Comparison of ENCODE assay signal across 26 mouse cellular contexts in genomic region chrX:134739160-134739559, GRCm38 (mm10). TPM values are rescaled to one million over a fixed set of nuclear protein-coding genes. Genes with fewer than 3 reads are reported as not detected.
DNase-seq lines count a peak whose midpoint lies in the region; ATAC-seq and TF ChIP-seq lines count a peak whose summit lies in the region.
"Had no signal": no experiment of that assay in that cellular context is flagged by ENCODE, and none has a peak within 500 bp of the region (broad histone marks: within the 10 kb centered on the region; RNA-seq: fewer than 3 reads in every experiment).

No protein-coding gene starts in this region.

- H3K4me1 ChIP-seq in liver, embryonic 16.5 days (ENCODE audit: control insufficient read depth, low read depth, low read length): no peaks in the 10 kb centered on the region
- H3K4me1 ChIP-seq: embryonic facial prominence, embryonic 12.5 days; embryonic facial prominence, embryonic 15.5 days; heart, embryonic 12.5 days; heart, embryonic 15.5 days; hindbrain, embryonic 10.5 days; hindbrain, embryonic 13.5 days had no signal

- no peak overlapping the region for H3K27ac ChIP-seq in liver, embryonic 16.5 days (ENCODE audit: low read length)
- H3K27ac ChIP-seq: embryonic facial prominence, embryonic 12.5 days; embryonic facial prominence, embryonic 15.5 days; gastrocnemius, adult 2 months; heart, embryonic 15.5 days; hindbrain, embryonic 10.5 days; hindbrain, embryonic 13.5 days; hindbrain, postnatal 0 days had no signal

- no peak overlapping the region for H3K4me2 ChIP-seq in liver, embryonic 16.5 days (ENCODE audit: low read depth, low read length)
- H3K4me2 ChIP-seq in myocyte (ENCODE audit: low read depth): peak overlapping the region; percentile 22
- H3K4me2 ChIP-seq: embryonic facial prominence, embryonic 12.5 days; embryonic facial prominence, embryonic 15.5 days; heart, embryonic 12.5 days; heart, embryonic 15.5 days; hindbrain, embryonic 13.5 days had no signal

- H3K4me3 ChIP-seq in liver, embryonic 16.5 days (ENCODE audit: low read depth, low read length): no peak overlapping the region
- no peak overlapping the region for H3K4me3 ChIP-seq in myocyte
- H3K4me3 ChIP-seq: embryonic facial prominence, embryonic 12.5 days; embryonic facial prominence, embryonic 15.5 days; gastrocnemius, adult 2 months; heart, embryonic 12.5 days; heart, embryonic 15.5 days; hindbrain, embryonic 10.5 days; hindbrain, embryonic 13.5 days had no signal

- DNase-seq in liver: no peak
- DNase-seq in kidney, postnatal 36 days: no peak
- no peak for DNase-seq in right cerebral cortex, postnatal 4 days
- DNase-seq: adrenal gland, postnatal 10 days; adrenal gland, postnatal 36 days; cerebellum, adult 18-20 months; cerebellum, adult 9-10 months; cerebellum, postnatal 14 days; forebrain, postnatal 0 days; gastrocnemius, adult 2 months; gastrocnemius, postnatal 14 days; heart, adult 11 months; heart, postnatal 10 days; heart, postnatal 36 days had no signal

- ATAC-seq in liver, embryonic 16.5 days (ENCODE audit: low read depth): 0 out of 2 replicates have a peak, but pooled peaks have one; percentile 21
- ATAC-seq in common myeloid progenitor, adult 5-6 weeks (replicated peaks; ENCODE audit: low read depth, poor library complexity, severe bottlenecking): 0 out of 2 replicates have a peak, but pooled peaks have one; percentile 45
- ATAC-seq: CD4-positive, CD25-positive, alpha-beta regulatory T cell, adult 4 months; forebrain, embryonic 14.5 days; forebrain, postnatal 0 days; hindbrain, postnatal 0 days had no signal

- H3ac ChIP-seq in myocyte (ENCODE audit: control insufficient read depth, insufficient read length): no peak overlapping the region

- H3K9me3 ChIP-seq in liver, embryonic 16.5 days (replicated peaks; ENCODE audit: control insufficient read depth, low read length): no peaks in the 10 kb centered on the region
- H3K9me3 ChIP-seq: embryonic facial prominence, embryonic 12.5 days; embryonic facial prominence, embryonic 15.5 days; heart, embryonic 12.5 days; heart, embryonic 15.5 days; hindbrain, embryonic 10.5 days; hindbrain, embryonic 13.5 days had no signal

- TF ChIP-seq POLR2A in myocyte (IDR thresholded peaks at IDR 0.05; ENCODE audit: insufficient read length, low read depth): no peak

- no peaks in the 10 kb centered on the region for H3K36me3 ChIP-seq in liver, embryonic 16.5 days (ENCODE audit: control insufficient read depth, insufficient read depth)
- no peaks in the 10 kb centered on the region for H3K36me3 ChIP-seq in myocyte (ENCODE audit: control insufficient read depth, insufficient read depth)
- H3K36me3 ChIP-seq: embryonic facial prominence, embryonic 12.5 days; embryonic facial prominence, embryonic 15.5 days; heart, embryonic 12.5 days; heart, embryonic 15.5 days; hindbrain, embryonic 10.5 days; hindbrain, embryonic 13.5 days had no signal

- H3K79me2 ChIP-seq in myocyte (ENCODE audit: control insufficient read depth, insufficient read depth): no peaks in the 10 kb centered on the region

- 33% methylated on average over 4 of the region's 4 CpGs for whole genome bisulfite sequencing in liver, embryonic 16.5 days (ENCODE audit: insufficient replicate concordance)

- no peaks in the 10 kb centered on the region; the same call in 1 of the 2 replicates for H3K27me3 ChIP-seq in liver, embryonic 16.5 days (ENCODE audit: control insufficient read depth, insufficient read depth, low read depth, low read length)
- H3K27me3 ChIP-seq in myocyte (ENCODE audit: control insufficient read depth, insufficient read depth, insufficient read length): no peaks in the 10 kb centered on the region
- H3K27me3 ChIP-seq: heart, embryonic 15.5 days had no signal

- no peak overlapping the region for H3K9ac ChIP-seq in liver, embryonic 16.5 days (ENCODE audit: low read depth, low read length)
- H3K9ac ChIP-seq: embryonic facial prominence, embryonic 12.5 days; embryonic facial prominence, embryonic 15.5 days; forebrain, postnatal 0 days; heart, embryonic 12.5 days; heart, embryonic 15.5 days; hindbrain, embryonic 13.5 days had no signal

TF ChIP-seq in myocyte, 11 proteins besides CTCF, POLR2A, EP300 and RAD21:
- no peak for TF ChIP-seq TCF12 (IDR thresholded peaks at IDR 0.05; ENCODE audit: insufficient read depth, poor library complexity, severe bottlenecking)
- no peak for TF ChIP-seq MYOG (IDR thresholded peaks at IDR 0.05; ENCODE audit: control insufficient read depth in 1 of 3, insufficient read depth in 1 of 3, insufficient read length in 2 of 3, low read depth in 2 of 3)
- no peak for TF ChIP-seq E2F4 (IDR thresholded peaks at IDR 0.05; ENCODE audit: insufficient read depth)
- no peak for TF ChIP-seq USF1 (IDR thresholded peaks at IDR 0.05; ENCODE audit: low read depth)
- no peak for TF ChIP-seq MYOD1 (IDR thresholded peaks at IDR 0.05; ENCODE audit: control insufficient read depth in 1 of 3, insufficient read length in 2 of 3, low read depth in 2 of 3)
- no peak for TF ChIP-seq CEBPB (IDR thresholded peaks at IDR 0.05; ENCODE audit: insufficient read depth, poor library complexity, severe bottlenecking)
- TF ChIP-seq MAX (IDR thresholded peaks at IDR 0.05; ENCODE audit: low read depth): no peak
- no peak for TF ChIP-seq TCF3 (IDR thresholded peaks at IDR 0.05; ENCODE audit: insufficient read length, low read depth)
- no peak for TF ChIP-seq POLR2AphosphoS2 (IDR thresholded peaks at IDR 0.05; ENCODE audit: insufficient read length, low read depth)
- TF ChIP-seq SRF (IDR thresholded peaks at IDR 0.05; ENCODE audit: control insufficient read depth, insufficient read length, low read depth): no peak
- TF ChIP-seq REST (IDR thresholded peaks at IDR 0.05; ENCODE audit: insufficient read depth, insufficient read length): no peak

RNA-seq across cellular contexts. Expression of gene Armcx6, which starts 12.1 kb away (rescaled TPM):
- 4.2 and 4.9 TPM in 2 replicates for polyA plus RNA-seq in liver, embryonic 16.5 days (2015; fragmentation: Nextera tagmentation; extraction: Ambion mirVana)
- total RNA-seq in common myeloid progenitor, adult 5-6 weeks (2017): 6.1 and 10.4 TPM in 2 replicates
- polyA plus RNA-seq in myocyte (2012; fragmentation: generic; extraction: Trizol): 6.7 TPM

RNA-seq across cellular contexts. Expression of gene Armcx3, which starts 17.2 kb away (rescaled TPM):
- polyA plus RNA-seq in liver, embryonic 16.5 days (2015; fragmentation: Nextera tagmentation; extraction: Ambion mirVana): 18.8 and 19.0 TPM in 2 replicates
- 24.1 and 25.7 TPM in 2 replicates for total RNA-seq in common myeloid progenitor, adult 5-6 weeks (2017)
- polyA plus RNA-seq in myocyte (2012; fragmentation: generic; extraction: Trizol): 24.2 TPM

RNA-seq across cellular contexts. Expression of gene Armcx1, which starts 21.4 kb away (rescaled TPM):
- polyA plus RNA-seq in liver, embryonic 16.5 days (2015; fragmentation: Nextera tagmentation; extraction: Ambion mirVana): 5.1 and 6.0 TPM in 2 replicates
- total RNA-seq in common myeloid progenitor, adult 5-6 weeks (2017): 14.2 and 28.1 TPM in 2 replicates
- 6.0 TPM for polyA plus RNA-seq in myocyte (2012; fragmentation: generic; extraction: Trizol)

RNA-seq across cellular contexts. Expression of gene Armcx4, which starts 52.8 kb away (rescaled TPM):
- 0.30 and 0.42 TPM in 2 replicates for polyA plus RNA-seq in liver, embryonic 16.5 days (2015; fragmentation: Nextera tagmentation; extraction: Ambion mirVana)
- total RNA-seq in common myeloid progenitor, adult 5-6 weeks (2017): 7.9 and 8.1 TPM in 2 replicates
- 4.0 TPM for polyA plus RNA-seq in myocyte (2012; fragmentation: generic; extraction: Trizol)
